Mouse (Mus musculus) stomach, embryonic 14.5 days (tissue): ENCODE measurements at regions not wholly inside any gene's neighbourhood (a gene's known extent, or its start where the extent isn't known, plus 50 kb on each side); places are given as distances from the start of the nearest gene placed in this dataset.

Experiments used
- ATAC-seq: fragments of 200-750 bp; cut with Nextera tagmentation; 2 replicates; pipeline ENCODE4 v1.8.0; 2017; ENCODE audit warnings: low read depth, moderate TSS enrichment; ENCODE audit not compliant: insufficient number of reproducible peaks, insufficient read depth, low FRiP score
- H3K27ac ChIP-seq: fragments of 300-500 bp; sonication (generic); 2 replicates; pipeline ENCODE4 v1.5.1; 2014; ENCODE audit warnings: mild to moderate bottlenecking, low read length, moderate library complexity, mixed read lengths
- H3K27me3 ChIP-seq: fragments of 300-500 bp; sonication (generic); 2 replicates; pipeline ENCODE4 v1.6.1; 2014; ENCODE audit warnings: low read length, control low read depth, mixed read lengths; ENCODE audit not compliant: control insufficient read depth, insufficient read depth
- H3K36me3 ChIP-seq: fragments of 300-500 bp; sonication (generic); 2 replicates; pipeline ENCODE4 v1.6.1; 2014; ENCODE audit warnings: mild to moderate bottlenecking, control low read depth, low read length, moderate library complexity, mixed read lengths; ENCODE audit not compliant: control insufficient read depth, insufficient read depth
- H3K4me1 ChIP-seq: fragments of 300-500 bp; sonication (generic); 2 replicates; pipeline ENCODE4 v1.6.1; 2014; ENCODE audit warnings: low read length, control low read depth, mixed read lengths; ENCODE audit not compliant: control insufficient read depth, insufficient read depth
- H3K4me2 ChIP-seq: fragments of 300-500 bp; sonication (generic); replicated peaks from 2 replicates; pipeline ENCODE4 v1.6.1; 2014; ENCODE audit warnings: low read depth, low read length, control low read depth
- H3K4me3 ChIP-seq: fragments of 300-500 bp; sonication (generic); 2 replicates; pipeline ENCODE4 v1.5.1; 2014; ENCODE audit warnings: low read depth, low read length, control low read depth
- H3K9ac ChIP-seq: fragments of 300-500 bp; sonication (generic); replicated peaks from 2 replicates; pipeline ENCODE4 v1.6.1; 2014; ENCODE audit warnings: low read depth, mild to moderate bottlenecking, control low read depth, low read length, moderate library complexity, mixed read lengths
- H3K9me3 ChIP-seq: fragments of 300-500 bp; sonication (generic); 2 replicates; pipeline ENCODE4 v1.6.1; 2016; ENCODE audit warnings: low read depth, low read length, control low read depth; ENCODE audit not compliant: control insufficient read depth
- WGBS: fragments of 180-500 bp; shearing (Covaris S2); extraction: QIAGEN DNeasy Blood & Tissue Kit; methylation state at CpG from one replicate; pipeline ENCODE4 v1.1.7; 2014; 5-methylcytosine and 5-hydroxymethylcytosine counted together

DNA sequence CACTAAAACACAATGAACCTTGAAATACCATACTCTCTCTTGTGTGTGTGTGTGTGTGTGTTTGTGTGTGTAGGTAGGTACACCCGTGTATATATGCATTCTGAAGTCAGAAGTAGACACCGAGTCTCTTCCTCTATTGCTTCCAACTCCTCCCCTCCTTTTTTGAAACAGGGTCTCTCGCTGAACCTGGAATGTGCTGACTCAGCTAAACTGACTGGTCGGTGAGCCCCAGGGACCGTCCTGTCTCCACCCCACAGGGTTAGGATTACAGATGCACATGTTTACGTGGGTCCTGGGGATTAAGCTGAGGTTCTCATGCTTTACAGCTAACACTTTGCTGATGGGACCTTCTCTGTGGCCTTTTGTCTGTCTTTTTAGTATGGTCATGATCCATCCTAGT, 74.8 kb upstream of the Nfil3 start:
- ATAC-seq = no peak
- H3K4me1 ChIP-seq = no peaks in the 10 kb centered on the region
- H3K27me3 ChIP-seq = no peaks in the 10 kb centered on the region
- H3K27ac ChIP-seq = no peak overlapping the region
- H3K9me3 ChIP-seq = no peaks in the 10 kb centered on the region
- no peak overlapping the region for H3K4me3 ChIP-seq
- H3K9ac ChIP-seq = no peak overlapping the region
- WGBS = 71% methylated on average over 6 of the region's 6 CpGs
- no peak overlapping the region for H3K4me2 ChIP-seq
- H3K36me3 ChIP-seq = no peaks in the 10 kb centered on the region

DNA sequence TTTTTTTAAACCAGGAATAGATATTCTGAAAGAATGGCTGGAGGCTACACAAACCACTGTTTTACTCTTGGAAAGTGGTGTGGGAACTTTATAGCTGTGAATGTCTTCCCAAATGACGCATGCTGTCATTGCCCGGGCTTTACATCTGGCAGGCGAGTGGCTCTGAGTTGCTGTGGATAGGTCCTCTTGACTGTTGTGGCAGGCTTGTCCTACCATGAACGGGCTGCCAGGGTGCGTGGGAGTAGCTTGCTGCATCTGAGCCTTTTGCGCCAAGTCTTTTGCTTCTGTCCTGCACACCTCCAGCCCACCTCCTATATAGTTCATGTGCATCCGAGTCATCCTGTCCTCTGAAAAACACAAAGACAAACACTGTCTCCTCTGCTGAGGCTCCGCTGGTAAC, 72.3 kb upstream of the Nfil3 start:
- ATAC-seq = no peak
- H3K27me3 ChIP-seq = no peaks in the 10 kb centered on the region
- no peak overlapping the region for H3K9ac ChIP-seq
- no peak overlapping the region for H3K4me2 ChIP-seq
- H3K36me3 ChIP-seq = no peaks in the 10 kb centered on the region
- H3K4me3 ChIP-seq = no peak overlapping the region
- no peaks in the 10 kb centered on the region for H3K4me1 ChIP-seq
- WGBS = 87% methylated on average over 8 of the region's 8 CpGs
- no peak overlapping the region for H3K27ac ChIP-seq
- H3K9me3 ChIP-seq = no peaks in the 10 kb centered on the region

DNA sequence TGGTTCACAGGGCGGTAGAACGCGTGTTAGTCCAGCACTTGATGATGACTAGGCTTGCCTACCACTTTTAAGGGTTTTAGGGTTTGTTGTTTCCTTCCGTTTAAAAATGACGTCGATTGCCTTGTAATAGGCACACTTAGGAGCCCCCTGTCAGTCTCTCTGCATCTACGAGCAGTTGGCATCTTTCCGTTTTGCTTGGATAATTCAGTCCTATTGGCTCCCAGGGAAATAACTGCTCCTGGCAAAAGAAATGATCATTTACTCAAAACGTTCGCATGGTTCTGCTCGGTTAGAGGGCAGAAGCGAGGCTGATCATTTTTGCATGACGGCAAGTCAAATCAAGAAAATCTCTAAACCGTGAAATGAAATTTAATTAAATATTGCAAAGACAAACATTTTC, 71.9 kb upstream of the Nfil3 start:
- H3K27me3 ChIP-seq = no peaks in the 10 kb centered on the region
- WGBS = 91% methylated on average over 14 of the region's 14 CpGs
- no peaks in the 10 kb centered on the region for H3K9me3 ChIP-seq
- H3K4me3 ChIP-seq = no peak overlapping the region
- no peaks in the 10 kb centered on the region for H3K4me1 ChIP-seq
- no peak overlapping the region for H3K4me2 ChIP-seq
- no peak for ATAC-seq
- no peaks in the 10 kb centered on the region for H3K36me3 ChIP-seq
- H3K9ac ChIP-seq = no peak overlapping the region
- H3K27ac ChIP-seq = no peak overlapping the region

DNA sequence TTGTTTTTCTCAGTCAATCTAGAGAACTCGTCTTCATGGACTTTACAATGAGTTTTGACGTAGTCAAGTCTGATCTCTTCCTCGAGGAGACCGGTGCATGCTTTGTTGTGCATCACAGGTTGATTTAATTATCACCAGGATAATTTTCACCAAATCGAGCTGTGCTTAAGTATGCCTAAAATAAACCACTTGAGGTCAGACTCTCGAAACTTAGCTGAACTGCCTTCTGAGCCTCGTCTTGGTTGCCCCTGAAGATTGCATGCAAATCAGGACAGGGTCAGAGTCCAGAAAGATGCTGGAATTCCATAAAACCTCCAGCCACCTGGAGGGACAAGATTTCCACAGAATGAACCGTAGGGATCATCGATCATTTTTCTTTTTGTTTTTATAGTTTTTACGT, 71.3 kb upstream of the Nfil3 start:
- Histone ChIP-seq H3K4me2 (no peak overlapping the region), H3K9me3 (no peaks in the 10 kb centered on the region), H3K4me3 (no peak overlapping the region), H3K4me1 (no peaks in the 10 kb centered on the region), H3K36me3 (no peaks in the 10 kb centered on the region), H3K9ac (no peak overlapping the region), H3K27me3 (no peaks in the 10 kb centered on the region), H3K27ac (no peak overlapping the region)
- no peak for ATAC-seq
- 74% methylated on average over 10 of the region's 10 CpGs for WGBS

DNA sequence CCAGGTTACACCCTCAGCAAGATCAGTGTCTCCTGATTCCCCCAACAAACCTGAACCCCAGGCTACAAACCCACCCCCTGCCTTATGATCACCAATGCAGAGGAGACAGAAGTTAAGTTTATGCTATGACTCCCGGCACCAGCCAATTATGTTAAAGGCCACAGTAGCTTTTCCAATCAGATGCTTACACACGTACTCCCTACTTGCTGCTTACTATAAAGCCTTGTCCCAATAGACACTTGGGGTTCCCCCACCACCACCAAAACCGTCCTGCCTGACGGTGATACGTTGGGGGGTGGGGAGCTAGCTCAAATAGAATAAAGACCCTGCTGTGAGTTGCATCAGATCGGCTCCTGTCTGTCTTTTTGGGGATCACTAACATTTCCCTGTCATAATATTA, 70.5 kb upstream of the Nfil3 start:
- H3K4me2 ChIP-seq = no peak overlapping the region

DNA sequence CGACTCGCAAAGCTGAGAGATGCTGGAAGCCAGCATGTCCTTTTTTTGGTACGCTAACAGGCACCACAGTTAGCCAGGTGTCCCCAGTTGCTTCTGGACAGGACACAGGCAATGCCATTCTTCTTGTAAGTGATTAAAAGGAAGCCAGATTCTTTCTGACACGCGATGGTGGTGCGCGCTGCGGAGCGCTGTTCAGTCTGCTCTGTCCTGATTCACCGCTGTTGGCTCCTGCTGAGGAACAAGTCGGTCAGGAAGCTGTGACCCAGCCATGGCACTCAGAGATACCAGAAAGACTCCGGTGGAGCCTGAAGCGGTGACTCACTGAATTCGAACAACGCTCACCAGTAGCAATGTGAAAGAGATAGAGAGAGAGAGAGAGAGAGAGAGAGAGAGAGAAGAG, 68.3 kb upstream of the Nfil3 start:
- Histone ChIP-seq H3K27ac (no peak overlapping the region), H3K4me3 (no peak overlapping the region), H3K4me1 (no peaks in the 10 kb centered on the region), H3K9ac (no peak overlapping the region), H3K36me3 (no peaks in the 10 kb centered on the region), H3K9me3 (no peaks in the 10 kb centered on the region), H3K4me2 (no peak overlapping the region), H3K27me3 (no peaks in the 10 kb centered on the region)
- 91% methylated on average over 15 of the region's 15 CpGs for WGBS
- no peak for ATAC-seq

More for the DNA sequence above, 70.5 kb upstream of the Nfil3 start:
- Histone ChIP-seq H3K36me3 (no peaks in the 10 kb centered on the region), H3K4me3 (no peak overlapping the region), H3K4me1 (no peaks in the 10 kb centered on the region), H3K9ac (no peak overlapping the region), H3K9me3 (no peaks in the 10 kb centered on the region), H3K27ac (no peak overlapping the region), H3K27me3 (no peaks in the 10 kb centered on the region)
- ATAC-seq = no peak
- 85% methylated on average over 6 of the region's 6 CpGs for WGBS

DNA sequence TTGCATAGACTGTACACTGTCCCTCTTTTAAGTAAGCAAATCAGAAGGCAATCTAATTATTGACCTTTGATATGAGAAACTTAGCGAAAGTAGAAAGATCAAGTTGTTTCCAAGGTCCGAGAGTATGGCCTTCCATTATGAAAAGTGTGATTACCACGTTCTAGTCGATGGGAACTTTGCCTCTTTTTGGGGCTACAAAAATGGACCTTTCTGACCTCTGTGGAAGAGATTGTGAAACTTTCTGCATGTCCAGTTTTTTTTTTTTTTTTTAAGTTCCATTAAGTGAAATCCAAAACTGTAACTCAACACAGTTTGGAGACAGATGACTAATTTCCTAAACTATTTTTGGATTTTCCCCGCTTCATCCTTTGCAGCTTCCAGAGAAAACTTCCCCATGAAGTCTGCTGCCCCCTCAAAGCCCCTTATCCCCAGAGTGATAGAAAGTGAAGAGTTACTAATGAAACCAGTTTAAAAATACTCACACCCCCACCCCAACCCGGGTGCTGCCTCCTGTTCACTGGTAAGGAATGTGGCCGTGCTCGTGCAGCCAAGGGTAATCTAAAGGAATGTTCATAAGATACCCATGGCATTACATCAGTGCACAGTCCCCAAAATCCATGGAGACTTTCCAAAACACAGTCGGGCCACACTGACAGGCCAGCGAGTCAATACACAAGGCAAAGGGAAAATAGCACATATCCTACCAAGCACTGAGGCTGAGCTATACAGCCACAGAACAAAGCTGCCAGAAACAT, 52.5 kb upstream of the Nfil3 start:
- H3K9me3 ChIP-seq = no peaks in the 10 kb centered on the region
- H3K9ac ChIP-seq = no peak overlapping the region
- peak overlapping the region; percentile 27 for H3K27ac ChIP-seq
- WGBS = 49% methylated on average over 10 of the region's 10 CpGs
- H3K36me3 ChIP-seq = no peaks in the 10 kb centered on the region
- ATAC-seq = no peak
- no peak overlapping the region for H3K4me3 ChIP-seq
- H3K4me1 ChIP-seq = 0 out of 2 replicates have a peak, but pooled peaks cover 4% of the 10 kb centered on the region
- H3K4me2 ChIP-seq = no peak overlapping the region
- no peaks in the 10 kb centered on the region for H3K27me3 ChIP-seq
